Mouse (Mus musculus) forebrain, embryonic 16.5 days (tissue): ENCODE measurements around the gene Rasip1. TPM values are rescaled to one million over a fixed set of nuclear protein-coding genes. Genes with fewer than 3 reads are reported as not detected.
"Not testable (repeated sequence)": the region's sequence is repeated elsewhere in the genome, so short reads cannot be mapped to it uniquely, and the experiment has no call there.

Experiments used
- ATAC-seq: fragments of 200-750 bp; cut with Nextera tagmentation; 2 replicates; pipeline ENCODE4 v1.8.0; 2017; ENCODE audit warnings: mild to moderate bottlenecking, moderate library complexity
- H3K27ac ChIP-seq: fragments of 300-500 bp; sonication (generic); 2 replicates; pipeline ENCODE4 v1.5.1; 2014; ENCODE audit warnings: low read length, control low read depth
- H3K27me3 ChIP-seq: fragments of 300-500 bp; sonication (generic); replicated peaks from 2 replicates; pipeline ENCODE4 v1.6.1; 2014; ENCODE audit warnings: low read length; ENCODE audit not compliant: control insufficient read depth, insufficient read depth
- H3K36me3 ChIP-seq: fragments of 300-500 bp; sonication (generic); 2 replicates; pipeline ENCODE4 v1.6.1; 2014; ENCODE audit not compliant: control insufficient read depth, insufficient read depth
- H3K4me1 ChIP-seq: fragments of 300-500 bp; sonication (generic); replicated peaks from 2 replicates; pipeline ENCODE4 v1.6.1; 2014; ENCODE audit warnings: low read length; ENCODE audit not compliant: control insufficient read depth, insufficient read depth
- H3K4me2 ChIP-seq: fragments of 300-500 bp; sonication (generic); 2 replicates; pipeline ENCODE4 v1.6.1; 2014; ENCODE audit warnings: mild to moderate bottlenecking, low read length, control low read depth
- H3K4me3 ChIP-seq: fragments of 300-500 bp; sonication (generic); replicated peaks from 2 replicates; pipeline ENCODE4 v1.5.1; 2014; ENCODE audit warnings: mild to moderate bottlenecking, low read length, control low read depth
- H3K9ac ChIP-seq: fragments of 300-500 bp; sonication (generic); replicated peaks from 2 replicates; pipeline ENCODE4 v1.6.1; 2014; ENCODE audit warnings: low read depth, low read length, control low read depth
- H3K9me3 ChIP-seq: fragments of 300-500 bp; sonication (generic); 2 replicates; pipeline ENCODE4 v1.6.1; 2016; ENCODE audit warnings: low read length; ENCODE audit not compliant: control insufficient read depth
- WGBS: fragments of 180-500 bp; shearing (Covaris S2); extraction: QIAGEN DNeasy Blood & Tissue Kit; methylation state at CpG from one replicate; pipeline ENCODE4 v1.1.7; 2014; 5-methylcytosine and 5-hydroxymethylcytosine counted together
- polyA plus RNA-seq: library from polyadenylated mRNA; unstranded; fragments of >200 nt; fragmentation: Nextera tagmentation; extraction: Ambion mirVana; gene quantifications from 2 replicates; pipeline ENCODE4 v1.2.1, GENCODE M21; 2015

Gene Rasip1
- polyA plus RNA-seq, 1 experiment from 2014 or later = 15.1 TPM

DNA sequence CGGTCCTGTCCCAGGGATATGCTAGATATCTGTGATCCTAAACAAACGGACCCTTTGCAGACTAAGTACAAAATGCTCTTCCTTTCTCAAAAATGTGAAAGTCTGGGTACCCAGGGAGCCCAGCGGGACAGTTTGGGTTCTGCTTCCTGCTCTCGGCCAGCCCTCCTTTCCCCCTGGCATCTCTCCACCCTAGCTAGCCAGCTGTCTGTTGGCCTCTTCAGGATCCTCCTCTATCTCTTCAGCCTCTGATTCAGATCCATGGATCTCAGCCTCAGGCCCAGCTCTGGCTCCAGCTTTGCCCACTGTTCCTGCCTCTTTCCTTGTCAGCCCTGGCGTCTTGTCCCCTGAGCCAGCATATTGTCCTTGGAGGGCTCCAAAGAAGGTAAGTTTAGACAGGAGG is 14.8 kb downstream of the Rasip1 start:
- Histone ChIP-seq H3K27ac (no peak overlapping the region), H3K4me3 (no peak overlapping the region)
- no peak for ATAC-seq

DNA sequence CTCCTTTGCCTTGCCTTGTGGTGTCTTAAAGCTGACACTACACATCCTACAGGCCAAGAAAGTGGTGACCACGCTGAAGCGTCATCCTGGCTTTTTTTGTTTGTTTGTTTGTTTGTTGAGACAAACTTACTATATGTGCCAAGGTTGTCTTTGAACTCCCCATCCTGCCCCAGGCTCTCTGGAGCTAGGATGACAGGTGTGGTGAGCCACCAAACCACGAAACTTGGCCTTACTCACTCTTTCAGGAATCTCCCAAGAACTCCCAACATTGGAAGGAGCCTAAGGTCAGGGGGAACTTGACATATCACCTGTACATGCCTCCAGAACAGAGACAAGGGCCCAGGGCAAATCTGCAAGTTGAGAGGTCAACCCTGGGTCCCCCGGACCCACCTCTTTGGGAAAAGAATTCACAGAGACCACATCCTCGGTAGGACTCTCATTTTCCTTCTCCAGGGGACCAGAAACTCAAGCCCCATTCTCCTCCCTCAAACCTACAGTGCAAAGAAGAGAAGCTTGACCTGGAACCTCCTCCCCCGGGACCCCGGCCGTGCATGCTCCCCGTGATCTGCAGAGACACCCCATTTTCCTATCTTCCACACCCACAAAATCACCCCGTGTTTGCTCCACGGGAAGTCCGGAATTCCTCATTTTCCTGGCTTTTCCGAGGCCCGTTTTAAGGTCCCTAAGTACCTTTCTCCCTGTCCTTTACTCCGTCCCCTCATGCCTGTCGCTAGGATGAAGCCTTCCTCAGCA is 15.4 kb downstream of the Rasip1 start:
- Histone ChIP-seq H3K4me3 (peak overlapping the region; percentile 54), H3K4me2 (peak overlapping the region; percentile 73), H3K27ac (peak overlapping the region; percentile 90), H3K9me3 (no peaks in the 10 kb centered on the region), H3K36me3 (no peaks in the 10 kb centered on the region), H3K27me3 (no peaks in the 10 kb centered on the region), H3K9ac (peak overlapping the region; percentile 72), H3K4me1 (peaks cover 29% of the 10 kb centered on the region)
- WGBS = 28% methylated on average over 16 of the region's 16 CpGs
- no peak for ATAC-seq

More for the DNA sequence above, 14.8 kb downstream of the Rasip1 start:
- whole genome bisulfite sequencing = 81% methylated on average over 5 of the region's 5 CpGs
- no peaks in the 10 kb centered on the region for H3K27me3 ChIP-seq
- H3K36me3 ChIP-seq = no peaks in the 10 kb centered on the region
- H3K4me2 ChIP-seq = peak overlapping the region; percentile 73; the same call in 1 of the 2 replicates
- H3K9ac ChIP-seq = no peak overlapping the region
- peaks cover 29% of the 10 kb centered on the region for H3K4me1 ChIP-seq
- no peaks in the 10 kb centered on the region for H3K9me3 ChIP-seq

GRCm38 (mm10) chr7:45643441-45644178 is 16.3 kb downstream of the Rasip1 start:
- peaks cover 25% of the 10 kb centered on the region for H3K4me1 ChIP-seq
- WGBS = 2% methylated on average over 28 of the region's 28 CpGs
- H3K36me3 ChIP-seq = no peaks in the 10 kb centered on the region
- ATAC-seq = peak; percentile 92
- H3K4me2 ChIP-seq = peak overlapping the region; percentile 73
- H3K4me3 ChIP-seq = peak overlapping the region; percentile 54
- no peaks in the 10 kb centered on the region for H3K9me3 ChIP-seq
- peak overlapping the region; percentile 90 for H3K27ac ChIP-seq
- H3K9ac ChIP-seq = peak overlapping the region; percentile 72
- no peaks in the 10 kb centered on the region for H3K27me3 ChIP-seq

DNA sequence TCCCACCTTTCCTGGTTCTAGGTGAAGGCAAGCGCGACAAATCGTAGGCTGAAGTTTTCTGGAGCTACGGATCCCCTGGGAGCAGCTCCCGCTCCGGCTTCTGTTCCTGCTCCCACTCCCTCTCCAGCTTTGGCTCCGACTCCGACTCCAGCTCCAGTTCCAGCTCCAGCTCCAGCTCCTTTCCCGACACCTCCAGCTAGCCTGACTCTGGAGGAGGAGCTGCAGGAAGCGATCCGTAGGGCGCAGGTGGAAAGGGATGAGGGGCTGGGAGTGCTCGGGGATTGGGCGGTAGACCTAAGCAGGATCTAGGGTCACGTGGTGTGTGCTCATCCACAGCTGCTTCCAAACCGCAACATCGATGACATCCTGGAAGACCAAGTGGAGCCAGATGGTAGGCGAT is 16.9 kb downstream of the Rasip1 start:
- Histone ChIP-seq H3K4me2 (peak overlapping the region; percentile 57), H3K4me1 (peaks cover 25% of the 10 kb centered on the region), H3K9me3 (no peaks in the 10 kb centered on the region), H3K27me3 (no peaks in the 10 kb centered on the region), H3K27ac (peak overlapping the region; percentile 64), H3K4me3 (peak overlapping the region; percentile 34), H3K9ac (peak overlapping the region; percentile 38), H3K36me3 (no peaks in the 10 kb centered on the region)
- WGBS = 3% methylated on average over 18 of the region's 18 CpGs
- peak; percentile 17 for ATAC-seq

DNA sequence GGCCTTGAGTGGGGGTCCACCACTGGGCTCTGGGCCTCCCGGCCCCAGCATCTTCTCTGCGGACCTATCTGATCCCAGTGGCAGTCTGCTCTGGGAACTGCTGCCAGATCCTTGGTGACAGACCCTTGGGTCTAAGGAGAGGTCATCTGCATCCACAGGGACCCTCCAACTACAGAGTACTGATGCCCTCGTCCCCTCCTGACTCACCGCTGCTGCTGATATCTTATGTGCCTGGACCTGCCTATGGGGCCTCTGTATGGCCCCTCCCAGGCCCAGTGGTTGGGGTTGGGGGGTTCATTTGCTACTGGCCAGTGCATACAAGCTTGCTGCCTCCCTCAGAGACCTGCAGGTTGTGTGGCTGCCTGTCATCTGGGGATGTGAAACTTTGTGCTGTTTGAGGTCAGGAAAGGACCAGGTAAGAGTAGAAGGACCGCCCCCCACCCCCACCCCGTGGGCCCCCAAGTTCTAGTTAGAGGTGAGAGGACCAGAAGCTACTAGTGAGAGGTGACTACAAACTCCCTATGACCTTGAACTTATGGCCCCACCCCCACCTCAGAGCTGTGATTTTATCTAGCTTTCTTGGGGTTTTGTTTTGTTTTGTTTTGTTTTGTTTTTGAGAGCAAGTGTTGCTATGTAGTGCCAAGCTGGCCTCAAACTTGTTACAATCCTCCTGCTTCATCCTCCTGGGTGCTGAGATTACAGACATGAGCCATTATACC is 17.7 kb downstream of the Rasip1 start:
- Histone ChIP-seq H3K36me3 (no peaks in the 10 kb centered on the region), H3K4me3 (no peak overlapping the region), H3K4me1 (peaks cover 25% of the 10 kb centered on the region), H3K27me3 (no peaks in the 10 kb centered on the region), H3K9ac (no peak overlapping the region), H3K27ac (no peak overlapping the region), H3K9me3 (no peaks in the 10 kb centered on the region), H3K4me2 (peak overlapping the region; percentile 57; the same call in 1 of the 2 replicates)
- no peak for ATAC-seq
- WGBS = 72% methylated on average over 6 of the region's 6 CpGs

GRCm38 (mm10) chr7:45645591-45645971 is 18.3 kb downstream of the Rasip1 start:
- Histone ChIP-seq H3K36me3 (no peaks in the 10 kb centered on the region), H3K9ac (no peak overlapping the region), H3K9me3 (no peaks in the 10 kb centered on the region), H3K4me1 (peaks cover 25% of the 10 kb centered on the region), H3K27me3 (no peaks in the 10 kb centered on the region), H3K27ac (no peak overlapping the region), H3K4me3 (no peak overlapping the region), H3K4me2 (no peak overlapping the region)
- WGBS = 87% methylated on average over 7 of the region's 7 CpGs
- ATAC-seq = no peak

DNA sequence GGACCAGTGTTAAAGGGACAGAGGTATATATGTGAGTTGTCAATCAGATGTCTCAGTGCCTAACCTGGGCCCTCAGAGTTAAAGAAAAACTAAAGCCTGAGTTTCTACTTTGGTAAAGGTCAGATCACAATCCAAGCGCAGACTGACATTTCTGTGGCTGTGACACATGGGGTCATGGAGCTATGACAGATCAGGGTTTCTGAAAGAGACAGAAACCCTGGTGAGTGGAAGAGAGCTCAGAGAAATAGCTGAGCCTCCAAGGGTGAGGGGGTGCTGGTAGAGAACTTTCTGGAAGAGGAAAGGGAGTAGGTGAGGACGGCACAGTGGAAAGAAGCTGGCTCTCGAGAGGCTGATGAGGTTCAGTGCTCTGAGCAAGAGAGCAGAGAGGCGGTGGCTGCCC is 19.4 kb downstream of the Rasip1 start:
- no peak overlapping the region for H3K4me3 ChIP-seq
- no peaks in the 10 kb centered on the region for H3K9me3 ChIP-seq
- no peak overlapping the region for H3K9ac ChIP-seq
- no peak for ATAC-seq
- 80% methylated on average over 4 of the region's 4 CpGs for WGBS
- no peak overlapping the region for H3K4me2 ChIP-seq
- no peaks in the 10 kb centered on the region for H3K36me3 ChIP-seq
- H3K4me1 ChIP-seq = peaks cover 22% of the 10 kb centered on the region
- H3K27me3 ChIP-seq = no peaks in the 10 kb centered on the region
- no peak overlapping the region for H3K27ac ChIP-seq

DNA sequence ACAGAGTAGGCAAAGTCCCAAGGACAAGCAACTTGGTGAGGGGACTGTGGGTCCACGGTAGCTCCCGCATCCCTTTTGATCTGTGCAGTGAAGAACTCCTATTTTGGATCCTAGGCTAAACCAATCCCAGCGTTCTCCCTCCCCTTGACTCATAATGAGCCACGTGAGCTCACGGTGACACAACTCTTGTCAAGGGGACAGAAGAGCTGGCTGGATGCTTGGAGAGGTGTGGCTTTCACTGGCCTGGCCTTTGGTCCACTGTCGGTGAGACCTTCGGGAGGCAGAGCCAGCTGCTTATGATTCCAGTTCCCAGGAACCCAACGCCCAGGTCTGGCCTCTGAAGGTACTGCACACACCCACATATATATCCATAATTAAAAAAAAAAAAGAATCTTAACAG is 22.1 kb downstream of the Rasip1 start:
- ATAC-seq = no peak
- Histone ChIP-seq H3K36me3 (no peaks in the 10 kb centered on the region), H3K9ac (no peak overlapping the region), H3K9me3 (no peaks in the 10 kb centered on the region), H3K4me2 (no peak overlapping the region), H3K4me1 (peaks cover 4% of the 10 kb centered on the region), H3K27me3 (no peaks in the 10 kb centered on the region), H3K4me3 (no peak overlapping the region), H3K27ac (no peak overlapping the region)
- WGBS = 90% methylated on average over 8 of the region's 8 CpGs

DNA sequence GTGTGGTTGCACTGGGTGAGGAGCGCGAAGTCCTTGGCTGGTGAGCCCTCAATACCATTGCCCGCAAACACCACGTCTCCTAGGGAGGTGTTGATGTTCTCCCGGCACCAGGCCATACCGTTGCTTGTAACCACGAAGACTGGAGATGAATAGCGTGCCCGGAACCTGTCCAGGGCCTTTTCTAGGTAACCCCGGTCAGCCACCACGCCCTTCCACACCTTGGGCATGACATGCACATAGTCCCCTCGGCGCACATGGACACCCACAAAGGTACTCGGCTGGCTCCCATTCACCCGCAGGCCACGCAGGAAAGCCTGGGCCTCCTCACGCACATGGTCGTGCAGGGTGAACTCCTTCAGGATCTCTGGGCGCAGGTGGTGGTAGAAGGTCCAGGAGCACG is 23.2 kb downstream of the Rasip1 start:
- not testable (repeated sequence) for ATAC-seq, H3K9me3 ChIP-seq, H3K4me1 ChIP-seq, H3K4me2 ChIP-seq, H3K4me3 ChIP-seq, H3K27ac ChIP-seq, H3K36me3 ChIP-seq, H3K27me3 ChIP-seq, H3K9ac ChIP-seq
- WGBS = 95% methylated on average over 19 of the region's 20 CpGs
